ENCODE assay signal across 9 mouse cellular contexts in the genomic region with DNA sequence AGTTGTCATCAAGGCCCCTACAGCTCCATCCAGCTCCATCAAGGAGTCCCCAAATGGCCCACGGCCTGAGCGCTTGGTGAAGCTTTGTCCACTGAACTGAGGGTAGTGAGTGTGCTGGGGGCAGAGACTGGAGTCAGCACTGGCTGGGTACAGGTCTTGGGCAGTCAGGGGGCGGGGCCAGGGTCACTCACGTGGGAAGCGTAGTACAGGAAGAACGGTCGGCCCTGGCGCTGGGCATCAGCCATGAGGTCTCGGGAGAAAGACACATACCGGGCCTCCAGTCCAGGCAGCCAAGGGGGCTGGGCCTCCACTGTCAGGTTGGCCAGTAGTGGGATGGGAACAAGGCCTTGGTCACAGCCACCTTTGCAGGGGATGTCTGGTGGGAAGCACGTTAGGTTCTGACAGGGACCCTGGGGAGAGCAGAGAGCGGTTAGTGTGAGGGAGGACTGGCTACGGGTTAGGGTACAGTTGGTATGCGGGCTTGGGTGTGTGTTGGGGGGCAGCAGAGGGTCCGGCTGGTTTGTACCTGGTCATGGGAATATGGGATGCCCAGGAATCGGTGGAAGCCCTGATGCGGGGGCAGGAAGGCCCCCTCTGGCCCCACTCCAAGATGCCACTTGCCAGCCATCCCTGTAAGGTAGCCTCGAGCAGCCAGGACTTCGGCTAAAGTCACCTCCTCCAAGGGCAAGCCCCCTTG. TPM values are rescaled to one million over a fixed set of nuclear protein-coding genes. Genes with fewer than 3 reads are reported as not detected.
DNase-seq lines count a peak whose midpoint lies in the region; ATAC-seq and TF ChIP-seq lines count a peak whose summit lies in the region.
"Had no signal": no experiment of that assay in that cellular context is flagged by ENCODE, and none has a peak within 500 bp of the region (broad histone marks: within the 10 kb centered on the region; RNA-seq: fewer than 3 reads in every experiment).

No protein-coding gene starts in this region.

- TF ChIP-seq CTCF in kidney, adult 2 months (conservative IDR thresholded peaks at IDR 0.05; ENCODE audit: insufficient read depth, insufficient read length, low read depth, low read length), result no peak
- TF ChIP-seq CTCF in MEL (IDR thresholded peaks at IDR 0.05 in 2 of 3, conservative IDR thresholded peaks at IDR 0.05 in 1 of 3; ENCODE audit: control insufficient read depth in 1 of 3, insufficient read depth in 1 of 3, low read depth in 2 of 3, low read length in 3 of 3, poor library complexity in 1 of 3, severe bottlenecking in 1 of 3), result no peak

- no peaks in the 10 kb centered on the region for H3K9me3 ChIP-seq in MEL (replicated peaks; ENCODE audit: insufficient read depth, low read length)
- H3K9me3 ChIP-seq in embryonic facial prominence, embryonic 12.5 days, result no peaks in the 10 kb centered on the region
- H3K9me3 ChIP-seq in liver, embryonic 12.5 days (replicated peaks), result no peaks in the 10 kb centered on the region

- no peaks in the 10 kb centered on the region for H3K27me3 ChIP-seq in kidney, adult 2 months (replicated peaks; ENCODE audit: control insufficient read depth, insufficient read depth, low read length)
- H3K27me3 ChIP-seq in MEL (ENCODE audit: control insufficient read depth in 1 of 2, insufficient read depth in 2 of 2, low read length in 2 of 2), result no peaks in the 10 kb centered on the region
- H3K27me3 ChIP-seq in embryonic facial prominence, embryonic 12.5 days, result no peaks in the 10 kb centered on the region
- no peaks in the 10 kb centered on the region for H3K27me3 ChIP-seq in liver, embryonic 12.5 days (replicated peaks)

- no peak overlapping the region for H3K27ac ChIP-seq in kidney, adult 2 months (ENCODE audit: insufficient read depth, low read depth, low read length)
- no peak overlapping the region for H3K27ac ChIP-seq in MEL (ENCODE audit: control insufficient read depth, low read depth, low read length)
- H3K27ac ChIP-seq in embryonic facial prominence, embryonic 12.5 days, result no peak overlapping the region
- H3K27ac ChIP-seq in liver, embryonic 12.5 days, result no peak overlapping the region

- H3K4me3 ChIP-seq in kidney, adult 2 months (ENCODE audit: insufficient read depth, low read depth, low read length), result no peak overlapping the region
- H3K4me3 ChIP-seq in MEL (ENCODE audit: control insufficient read depth in 1 of 2, insufficient read depth in 1 of 2, low read depth in 2 of 2, low read length in 2 of 2), result peak overlapping the region; percentile 76
- no peak overlapping the region for H3K4me3 ChIP-seq in embryonic facial prominence, embryonic 12.5 days
- H3K4me3 ChIP-seq in liver, embryonic 12.5 days, result peak overlapping the region; percentile 62; the same call in 1 of the 2 replicates

- TF ChIP-seq EP300 in MEL (IDR thresholded peaks at IDR 0.05; ENCODE audit: low read depth in 1 of 2, low read length in 2 of 2), result no peak

- H3K36me3 ChIP-seq in kidney, adult 2 months (ENCODE audit: control insufficient read depth, insufficient read depth, low read length), result no peaks in the 10 kb centered on the region
- no peaks in the 10 kb centered on the region for H3K36me3 ChIP-seq in MEL (ENCODE audit: control insufficient read depth in 1 of 2, insufficient read depth in 2 of 2, low read length in 2 of 2)
- no peaks in the 10 kb centered on the region for H3K36me3 ChIP-seq in embryonic facial prominence, embryonic 12.5 days
- H3K36me3 ChIP-seq in liver, embryonic 12.5 days, result peaks cover 5% of the 10 kb centered on the region; the same call in 1 of the 2 replicates

- peak; percentile 9 for DNase-seq in kidney, adult 2 months
- no peak for DNase-seq in kidney, adult 8-10 months
- DNase-seq in MEL (ENCODE audit: low read depth, low spot score), result no peak
- no peak for DNase-seq in layer of hippocampus, postnatal 25 days (ENCODE audit: extremely low spot score in 1 of 2, low spot score in 1 of 2)
- DNase-seq in adrenal gland, postnatal 14 days, result no peak
- DNase-seq: cerebellum, adult 11 months had no signal

- WGBS in kidney, adult 2 months, result 90% methylated on average over 19 of the region's 19 CpGs
- WGBS in embryonic facial prominence, embryonic 12.5 days, result 93% methylated on average over 19 of the region's 19 CpGs
- WGBS in liver, embryonic 12.5 days (ENCODE audit: insufficient replicate concordance), result 83% methylated on average over 19 of the region's 19 CpGs

- no peaks in the 10 kb centered on the region; the same call in 1 of the 2 replicates for H3K4me1 ChIP-seq in kidney, adult 2 months (ENCODE audit: control insufficient read depth, insufficient read depth, low read length)
- peaks cover 0 to 9% of the 10 kb centered on the region in 2 experiments; a peak in 2 of 4 replicates for H3K4me1 ChIP-seq in MEL (ENCODE audit: control insufficient read depth in 1 of 2, insufficient read depth in 2 of 2, low read length in 2 of 2)
- peaks cover 5% of the 10 kb centered on the region; the same call in 1 of the 2 replicates for H3K4me1 ChIP-seq in embryonic facial prominence, embryonic 12.5 days
- peaks cover 31% of the 10 kb centered on the region for H3K4me1 ChIP-seq in liver, embryonic 12.5 days

- peak overlapping the region; percentile 81 for H3K9ac ChIP-seq in MEL (ENCODE audit: control insufficient read depth, low read depth, low read length, poor library complexity, severe bottlenecking)
- H3K9ac ChIP-seq in embryonic facial prominence, embryonic 12.5 days, result no peak overlapping the region
- H3K9ac ChIP-seq in liver, embryonic 12.5 days, result no peak overlapping the region

- H3K79me2 ChIP-seq in MEL (ENCODE audit: control insufficient read depth, insufficient read depth, low read length, poor library complexity), result no peaks in the 10 kb centered on the region; the same call in 1 of the 2 replicates

- ATAC-seq in embryonic facial prominence, embryonic 12.5 days (ENCODE audit: insufficient number of reproducible peaks, insufficient read depth, low FRiP score, low TSS enrichment), result no peak
- ATAC-seq in liver, embryonic 12.5 days, result no peak

- TF ChIP-seq POLR2A in kidney, adult 2 months (IDR thresholded peaks at IDR 0.05; ENCODE audit: low read depth, low read length), result no peak
- TF ChIP-seq POLR2A in MEL (IDR thresholded peaks at IDR 0.05; ENCODE audit: control insufficient read depth in 1 of 2, insufficient read depth in 1 of 2, low read depth in 1 of 2, low read length in 2 of 2, poor library complexity in 1 of 2), result no peak

- H3K4me2 ChIP-seq in embryonic facial prominence, embryonic 12.5 days (replicated peaks), result peak overlapping the region; percentile 84; the same call in 1 of the 2 replicates
- H3K4me2 ChIP-seq in liver, embryonic 12.5 days, result peak overlapping the region; percentile 83

- no peak for TF ChIP-seq RAD21 in MEL (IDR thresholded peaks at IDR 0.05; ENCODE audit: low read depth, low read length)

RNA-seq across cellular contexts. Expression of gene Arsa, which starts 2.5 kb away (rescaled TPM):
- polyA plus RNA-seq in kidney, adult 2 months (2012; rRNA removed), result 26.0 and 30.0 TPM in 2 replicates
- 8.4 and 9.1 TPM in 2 replicates for total RNA-seq in MEL (2012; rRNA removed)
- polyA plus RNA-seq in MEL (2012; ENCODE audit: insufficient read depth in 1 of 2, insufficient read length in 2 of 2, low read depth in 1 of 2, low replicate concordance in 2 of 2, missing spikeins in 1 of 2), result 10 to 100 TPM in 1 of 2 experiments, not detected in 1; 28.1 TPM
- 18.0 and 18.2 TPM in 2 replicates for polyA plus RNA-seq in embryonic facial prominence, embryonic 12.5 days (2016; fragmentation: Nextera tagmentation; extraction: Ambion mirVana)
- polyA plus RNA-seq in liver, embryonic 12.5 days (2016; fragmentation: Nextera tagmentation; extraction: Ambion mirVana), result 6.6 and 7.0 TPM in 2 replicates
- 10 to 100 TPM; 29.4 to 29.6 TPM for total RNA-seq in layer of hippocampus, postnatal 25 days (2021)
- total RNA-seq in adrenal gland, postnatal 14 days (2021), result 23.3 and 26.9 TPM in 2 replicates

RNA-seq across cellular contexts. Expression of gene Mapk8ip2, which starts 21.0 kb away (rescaled TPM):
- polyA plus RNA-seq in kidney, adult 2 months (2012; rRNA removed), result 0.29 and 0.59 TPM in 2 replicates
- total RNA-seq in MEL (2012; rRNA removed), result 0.04 TPM in 1 of 2 replicates, not detected in the other
- under 1 TPM in 1 of 2 experiments, not detected in 1; 0.01 TPM for polyA plus RNA-seq in MEL (2012; ENCODE audit: insufficient read depth in 1 of 2, insufficient read length in 2 of 2, low read depth in 1 of 2, low replicate concordance in 2 of 2, missing spikeins in 1 of 2)
- polyA plus RNA-seq in embryonic facial prominence, embryonic 12.5 days (2016; fragmentation: Nextera tagmentation; extraction: Ambion mirVana), result 8.2 and 10.0 TPM in 2 replicates
- polyA plus RNA-seq in liver, embryonic 12.5 days (2016; fragmentation: Nextera tagmentation; extraction: Ambion mirVana), result 0.05 and 0.13 TPM in 2 replicates
- total RNA-seq in layer of hippocampus, postnatal 25 days (2021), result 100 to 1,000 TPM; 242 to 243 TPM
- total RNA-seq in adrenal gland, postnatal 14 days (2021), result 8.0 and 9.1 TPM in 2 replicates

RNA-seq across cellular contexts. Expression of gene Shank3, which starts 24.7 kb away (rescaled TPM):
- polyA plus RNA-seq in kidney, adult 2 months (2012; rRNA removed), result 18.0 and 19.5 TPM in 2 replicates
- 7.8 and 14.2 TPM in 2 replicates for total RNA-seq in MEL (2012; rRNA removed)
- polyA plus RNA-seq in MEL (2012; ENCODE audit: insufficient read depth in 1 of 2, insufficient read length in 2 of 2, low read depth in 1 of 2, low replicate concordance in 2 of 2, missing spikeins in 1 of 2), result 10 to 100 TPM in 1 of 2 experiments, not detected in 1; 20.3 TPM
- 3.0 and 4.7 TPM in 2 replicates for polyA plus RNA-seq in embryonic facial prominence, embryonic 12.5 days (2016; fragmentation: Nextera tagmentation; extraction: Ambion mirVana)
- polyA plus RNA-seq in liver, embryonic 12.5 days (2016; fragmentation: Nextera tagmentation; extraction: Ambion mirVana), result 0.81 and 1.4 TPM in 2 replicates
- 100 to 1,000 TPM; 235 to 265 TPM for total RNA-seq in layer of hippocampus, postnatal 25 days (2021)
- total RNA-seq in adrenal gland, postnatal 14 days (2021), result 57.8 and 71.6 TPM in 2 replicates

RNA-seq across cellular contexts. Expression of gene Chkb, which starts 45.0 kb away (rescaled TPM):
- 58.2 and 62.6 TPM in 2 replicates for polyA plus RNA-seq in kidney, adult 2 months (2012; rRNA removed)
- total RNA-seq in MEL (2012; rRNA removed), result 19.3 and 19.5 TPM in 2 replicates
- polyA plus RNA-seq in MEL (2012; ENCODE audit: insufficient read depth in 1 of 2, insufficient read length in 2 of 2, low read depth in 1 of 2, low replicate concordance in 2 of 2, missing spikeins in 1 of 2), result 10 to 100 TPM in 1 of 2 experiments, not detected in 1; 51.3 TPM
- 60.2 and 68.7 TPM in 2 replicates for polyA plus RNA-seq in embryonic facial prominence, embryonic 12.5 days (2016; fragmentation: Nextera tagmentation; extraction: Ambion mirVana)
- 29.0 and 30.4 TPM in 2 replicates for polyA plus RNA-seq in liver, embryonic 12.5 days (2016; fragmentation: Nextera tagmentation; extraction: Ambion mirVana)
- 10 to 100 TPM; 34.3 to 43.4 TPM for total RNA-seq in layer of hippocampus, postnatal 25 days (2021)
- 98.6 and 101 TPM in 2 replicates for total RNA-seq in adrenal gland, postnatal 14 days (2021)

RNA-seq across cellular contexts. Expression of gene Gm44502, which starts 45.2 kb away (rescaled TPM):
- polyA plus RNA-seq in kidney, adult 2 months (2012; rRNA removed), result 1.1 and 1.5 TPM in 2 replicates
- not detected in 2 replicates for total RNA-seq in MEL (2012; rRNA removed)
- not detected for polyA plus RNA-seq in MEL (2012; ENCODE audit: insufficient read depth in 1 of 2, insufficient read length in 2 of 2, low read depth in 1 of 2, low replicate concordance in 2 of 2, missing spikeins in 1 of 2)
- 0.22 TPM in 1 of 2 replicates, not detected in the other for polyA plus RNA-seq in embryonic facial prominence, embryonic 12.5 days (2016; fragmentation: Nextera tagmentation; extraction: Ambion mirVana)
- not detected in 2 replicates for polyA plus RNA-seq in liver, embryonic 12.5 days (2016; fragmentation: Nextera tagmentation; extraction: Ambion mirVana)
- not detected for total RNA-seq in layer of hippocampus, postnatal 25 days (2021)
- total RNA-seq in adrenal gland, postnatal 14 days (2021), result 11.0 and 11.5 TPM in 2 replicates
- polyA plus RNA-seq: thymus, postnatal 0 days had no signal

Comparison
In these comparisons a context has a peak if more than half of its experiments do, and no peak if none do; other contexts are left out.
1. H3K4me3 ChIP-seq: peak in MEL (2 of 2) and liver, embryonic 12.5 days (single experiment); none in kidney, adult 2 months (single experiment) and embryonic facial prominence, embryonic 12.5 days (single experiment).